Comparison of ENCODE assay signal across 8 mouse cellular contexts in the genomic region with DNA sequence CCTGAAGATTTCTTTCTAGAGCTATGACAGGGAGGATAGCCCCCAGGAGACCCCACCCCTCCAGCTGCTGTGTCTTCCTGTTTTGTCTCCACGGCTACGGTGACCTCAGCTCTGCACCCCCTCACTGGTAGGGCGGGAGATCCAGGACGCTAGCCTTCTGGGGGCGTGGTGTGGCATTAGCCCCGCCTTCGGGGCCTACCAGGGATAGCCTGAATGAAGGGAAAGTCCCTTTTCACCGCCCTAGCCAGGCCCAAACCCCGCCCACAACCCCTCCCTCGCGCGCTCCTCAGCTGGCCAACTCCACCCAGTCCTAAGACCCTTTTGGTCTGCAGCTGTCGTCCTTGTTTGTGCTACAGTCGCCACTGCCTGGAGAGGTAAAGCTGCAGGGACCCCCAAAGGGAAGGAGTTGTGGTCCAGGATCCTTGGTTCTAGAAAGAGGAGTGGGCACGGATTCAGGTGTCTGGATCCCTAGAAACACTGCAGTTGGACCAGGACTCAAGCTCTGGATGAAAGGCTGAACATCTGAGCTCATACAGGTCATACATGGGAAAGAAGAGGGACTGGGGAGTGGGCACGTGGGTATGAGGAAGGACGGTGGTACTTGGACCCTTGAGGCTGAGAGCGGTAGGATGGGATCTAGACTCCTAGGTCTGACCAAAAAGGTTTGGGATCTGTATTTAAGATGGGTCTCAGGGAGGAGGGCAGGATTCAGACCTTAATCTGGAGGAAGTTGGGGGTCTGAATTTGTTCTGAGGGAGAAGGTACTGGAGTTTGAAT. TPM values are rescaled to one million over a fixed set of nuclear protein-coding genes. Genes with fewer than 3 reads are reported as not detected.
DNase-seq lines count a peak whose midpoint lies in the region; ATAC-seq lines count a peak whose summit lies in the region.

No protein-coding gene starts in this region.

- peaks cover 18% of the 10 kb centered on the region for H3K36me3 ChIP-seq in hindbrain, embryonic 13.5 days

- 2% methylated on average over 18 of the region's 18 CpGs for WGBS in hindbrain, embryonic 13.5 days

- H3K4me2 ChIP-seq in hindbrain, embryonic 13.5 days: peak overlapping the region; percentile 76

- H3K27me3 ChIP-seq in hindbrain, embryonic 13.5 days: no peaks in the 10 kb centered on the region

- peak; percentile 99 for DNase-seq in NIH3T3 (ENCODE audit: low read depth)
- peak; percentile 95 for DNase-seq in cerebellum, adult 9-10 months
- DNase-seq in frontal cortex, postnatal 14 days (ENCODE audit: low spot score in 2 of 2): peak; percentile 84 to 88
- DNase-seq in layer of hippocampus, postnatal 25 days (ENCODE audit: extremely low spot score in 1 of 2, low spot score in 1 of 2): peak; percentile 63 to 66
- peak; percentile 99 for DNase-seq in lung, postnatal 14 days
- peak; percentile 96 for DNase-seq in ovary, postnatal 36 days (ENCODE audit: low spot score)
- DNase-seq in thymus, postnatal 25 days: peak; percentile 65

- no peaks in the 10 kb centered on the region for H3K9me3 ChIP-seq in hindbrain, embryonic 13.5 days

- H3K4me1 ChIP-seq in hindbrain, embryonic 13.5 days (replicated peaks): peaks cover 35% of the 10 kb centered on the region

- ATAC-seq in hindbrain, embryonic 13.5 days (ENCODE audit: low FRiP score): peak; percentile 92

- peak overlapping the region; percentile 88 for H3K27ac ChIP-seq in hindbrain, embryonic 13.5 days

- peak overlapping the region; percentile 86 for H3K9ac ChIP-seq in hindbrain, embryonic 13.5 days

- peak overlapping the region; percentile 62 for H3K4me3 ChIP-seq in hindbrain, embryonic 13.5 days

RNA-seq across cellular contexts. Expression of gene Prkcg, which starts 1.5 kb away (rescaled TPM):
- polyA plus RNA-seq in hindbrain, embryonic 13.5 days (2015; fragmentation: Nextera tagmentation; extraction: Ambion mirVana): 0.81 and 0.83 TPM in 2 replicates
- 100 to 1,000 TPM; 540 to 555 TPM for total RNA-seq in layer of hippocampus, postnatal 25 days (2021)

RNA-seq across cellular contexts. Expression of gene Myadm, which starts 1.6 kb away (rescaled TPM):
- polyA plus RNA-seq in hindbrain, embryonic 13.5 days (2015; fragmentation: Nextera tagmentation; extraction: Ambion mirVana): 29.0 and 29.8 TPM in 2 replicates
- 10 to 100 TPM; 73.5 to 82.2 TPM for total RNA-seq in layer of hippocampus, postnatal 25 days (2021)

RNA-seq across cellular contexts. Expression of gene Nlrp12, which starts 40.9 kb away (rescaled TPM):
- polyA plus RNA-seq in hindbrain, embryonic 13.5 days (2015; fragmentation: Nextera tagmentation; extraction: Ambion mirVana): 0.05 TPM in 1 of 2 replicates, not detected in the other
- total RNA-seq in layer of hippocampus, postnatal 25 days (2021): under 1 TPM in 1 of 2 experiments, not detected in 1; 0.05 TPM

RNA-seq across cellular contexts. Expression of gene Cacng7, which starts 42.3 kb away (rescaled TPM):
- polyA plus RNA-seq in hindbrain, embryonic 13.5 days (2015; fragmentation: Nextera tagmentation; extraction: Ambion mirVana): 4.3 and 4.7 TPM in 2 replicates
- 100 to 1,000 TPM; 140 TPM for total RNA-seq in layer of hippocampus, postnatal 25 days (2021)

Comparison
In these comparisons a context has a peak if more than half of its experiments do, and no peak if none do; other contexts are left out.
1. Peak in every context shown above with its lines: DNase-seq, ATAC-seq, H3K4me3 ChIP-seq and H3K27ac ChIP-seq.